Mouse (Mus musculus): ENCODE results near the gene Atp5mpl. TPM values are rescaled to one million over a fixed set of nuclear protein-coding genes. Genes with fewer than 3 reads are reported as not detected.

The Atp5mpl gene
- polyA plus RNA-seq, 1 experiment from 2014 or later = 577 TPM

DNA sequence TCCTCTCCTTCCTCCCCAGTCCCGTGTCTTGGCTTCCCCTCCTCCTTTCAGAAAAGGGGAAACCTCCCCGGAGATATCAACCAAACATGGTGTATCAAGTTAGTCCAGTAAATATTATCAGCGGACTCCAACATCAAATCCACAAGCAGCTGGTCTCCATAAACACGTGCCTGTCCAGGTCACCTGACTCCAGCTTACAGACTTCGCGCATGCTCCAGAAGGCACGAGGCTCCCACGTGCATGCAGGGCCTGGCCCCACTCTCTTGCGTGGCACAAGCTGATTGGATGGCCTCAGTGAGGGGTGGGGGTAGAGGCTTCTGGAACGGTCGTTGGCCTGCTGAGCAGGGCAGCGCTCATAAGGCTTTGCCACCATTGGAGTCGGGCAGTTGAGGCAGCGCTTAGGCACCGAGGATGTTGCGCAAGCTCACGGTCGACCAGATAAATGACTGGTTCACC, 4.5 kb upstream of the Atp5mpl start, which contains the start of gene Tdrd9:
Tdrd9 (plus strand) TSS at position 329 of the 456 bp plus-strand sequence.
- Histone ChIP-seq H3K9me3 (replicated peaks; ENCODE audit: control insufficient read depth, low read length) (no peaks in the 10 kb centered on the region), H3K27me3 (ENCODE audit: control insufficient read depth, insufficient read depth, low read length) (no peaks in the 10 kb centered on the region), H3K4me3 (ENCODE audit: low read depth, low read length) (no peak within 1 kb of the TSS), H3K9ac (replicated peaks; ENCODE audit: low read length) (no peak within 1 kb of the TSS), H3K4me1 (ENCODE audit: control insufficient read depth, insufficient read depth, low read length) (no peaks in the 10 kb centered on the region), H3K4me2 (ENCODE audit: low read depth, low read length) (no peak within 1 kb of the TSS), H3K36me3 (replicated peaks; ENCODE audit: control insufficient read depth, insufficient read depth, low read depth, low read length) (no peaks in the 10 kb centered on the region), H3K27ac (replicated peaks; ENCODE audit: low read depth, low read length) (no peak within 1 kb of the TSS)
- WGBS = 86% methylated on average over 18 of the region's 18 CpGs
- DNase-seq (ENCODE audit: low spot score) = no peak
- ATAC-seq (replicated peaks; ENCODE audit: insufficient number of reproducible peaks, low FRiP score, low TSS enrichment, low read depth) = no peak

- H3K27ac ChIP-seq (replicated peaks; ENCODE audit: low read depth, low read length) = no peak overlapping the region
- ATAC-seq (replicated peaks; ENCODE audit: insufficient number of reproducible peaks, low FRiP score, low TSS enrichment, low read depth) = no peak
- H3K4me1 ChIP-seq (ENCODE audit: control insufficient read depth, insufficient read depth, low read length) = no peaks in the 10 kb centered on the region; the same call in 1 of the 2 replicates
- no peaks in the 10 kb centered on the region for H3K27me3 ChIP-seq (ENCODE audit: control insufficient read depth, insufficient read depth, low read length)
- H3K4me2 ChIP-seq (ENCODE audit: low read depth, low read length) = no peak overlapping the region
- no peak overlapping the region for H3K4me3 ChIP-seq (ENCODE audit: low read depth, low read length)
- no peak for DNase-seq (ENCODE audit: low spot score)
- H3K36me3 ChIP-seq (replicated peaks; ENCODE audit: control insufficient read depth, insufficient read depth, low read depth, low read length) = no peaks in the 10 kb centered on the region
- no peak overlapping the region for H3K9ac ChIP-seq (replicated peaks; ENCODE audit: low read length)
- 76% methylated on average over 4 of the region's 4 CpGs for WGBS
- H3K9me3 ChIP-seq (replicated peaks; ENCODE audit: control insufficient read depth, low read length) = no peaks in the 10 kb centered on the region
These were observed 3.3 kb upstream of the Atp5mpl start for GRCm38 (mm10) chr12:111970085-111970484.

DNA sequence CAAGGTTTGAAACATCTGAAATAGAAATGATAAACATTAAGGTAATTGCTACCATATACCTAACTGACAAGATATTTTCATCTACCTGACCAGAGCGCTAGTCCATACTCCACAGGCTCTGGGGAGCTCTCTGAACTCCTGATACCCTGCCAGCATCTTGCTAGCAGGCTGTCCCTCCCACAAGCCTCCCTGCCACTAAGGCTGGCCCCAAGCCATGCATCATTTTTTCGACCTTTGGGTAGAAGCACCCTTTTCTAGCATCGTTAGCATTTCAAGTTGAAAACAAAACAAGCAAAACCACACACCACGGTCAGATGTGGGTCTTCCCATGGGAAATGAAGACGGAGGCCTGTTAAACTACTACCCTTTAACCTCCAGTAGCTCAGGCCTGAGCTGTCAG, 3.4 kb downstream of the Atp5mpl start:
- WGBS = 79% methylated on average over 5 of the region's 5 CpGs
- DNase-seq (ENCODE audit: low spot score) (no peak), ATAC-seq (replicated peaks; ENCODE audit: insufficient number of reproducible peaks, low FRiP score, low TSS enrichment, low read depth) (no peak)
- Histone ChIP-seq H3K4me2 (ENCODE audit: low read depth, low read length) (no peak overlapping the region), H3K4me1 (ENCODE audit: control insufficient read depth, insufficient read depth, low read length) (no peaks in the 10 kb centered on the region; the same call in 1 of the 2 replicates), H3K36me3 (replicated peaks; ENCODE audit: control insufficient read depth, insufficient read depth, low read depth, low read length) (peaks cover 13% of the 10 kb centered on the region), H3K27ac (replicated peaks; ENCODE audit: low read depth, low read length) (no peak overlapping the region), H3K4me3 (ENCODE audit: low read depth, low read length) (no peak overlapping the region), H3K9ac (replicated peaks; ENCODE audit: low read length) (no peak overlapping the region), H3K27me3 (ENCODE audit: control insufficient read depth, insufficient read depth, low read length) (no peaks in the 10 kb centered on the region), H3K9me3 (replicated peaks; ENCODE audit: control insufficient read depth, low read length) (no peaks in the 10 kb centered on the region)

- H3K27me3 ChIP-seq (ENCODE audit: control insufficient read depth, insufficient read depth, low read length) = no peaks in the 10 kb centered on the region
- H3K4me2 ChIP-seq (ENCODE audit: low read depth, low read length) = no peak overlapping the region
- no peak overlapping the region for H3K9ac ChIP-seq (replicated peaks; ENCODE audit: low read length)
- no peaks in the 10 kb centered on the region for H3K9me3 ChIP-seq (replicated peaks; ENCODE audit: control insufficient read depth, low read length)
- H3K4me3 ChIP-seq (ENCODE audit: low read depth, low read length) = no peak overlapping the region
- WGBS = 40% methylated on average over 9 of the region's 9 CpGs
- H3K27ac ChIP-seq (replicated peaks; ENCODE audit: low read depth, low read length) = no peak overlapping the region
- DNase-seq (ENCODE audit: low spot score) = peak; percentile 75
- peaks cover 13% of the 10 kb centered on the region for H3K36me3 ChIP-seq (replicated peaks; ENCODE audit: control insufficient read depth, insufficient read depth, low read depth, low read length)
- peak; percentile 84 for ATAC-seq (replicated peaks; ENCODE audit: insufficient number of reproducible peaks, low FRiP score, low TSS enrichment, low read depth)
- H3K4me1 ChIP-seq (ENCODE audit: control insufficient read depth, insufficient read depth, low read length) = no peaks in the 10 kb centered on the region
These were observed 8.5 kb downstream of the Atp5mpl start for GRCm38 (mm10) chr12:111958101-111958865.

- H3K9ac ChIP-seq (replicated peaks; ENCODE audit: low read length) = no peak overlapping the region
- no peaks in the 10 kb centered on the region for H3K4me1 ChIP-seq (ENCODE audit: control insufficient read depth, insufficient read depth, low read length)
- no peak overlapping the region for H3K4me3 ChIP-seq (ENCODE audit: low read depth, low read length)
- H3K9me3 ChIP-seq (replicated peaks; ENCODE audit: control insufficient read depth, low read length) = no peaks in the 10 kb centered on the region
- H3K27ac ChIP-seq (replicated peaks; ENCODE audit: low read depth, low read length) = no peak overlapping the region
- 60% methylated on average over 5 of the region's 5 CpGs for WGBS
- no peaks in the 10 kb centered on the region for H3K27me3 ChIP-seq (ENCODE audit: control insufficient read depth, insufficient read depth, low read length)
- no peak for ATAC-seq (replicated peaks; ENCODE audit: insufficient number of reproducible peaks, low FRiP score, low TSS enrichment, low read depth)
- peaks cover 13% of the 10 kb centered on the region for H3K36me3 ChIP-seq (replicated peaks; ENCODE audit: control insufficient read depth, insufficient read depth, low read depth, low read length)
- no peak for DNase-seq (ENCODE audit: low spot score)
- H3K4me2 ChIP-seq (ENCODE audit: low read depth, low read length) = no peak overlapping the region
These were observed 10.6 kb downstream of the Atp5mpl start for GRCm38 (mm10) chr12:111956173-111956572.

GRCm38 (mm10) chr12:111951701-111952100, 15.1 kb downstream of the Atp5mpl start:
- WGBS = 26% methylated on average over 5 of the region's 5 CpGs
- Histone ChIP-seq H3K4me2 (ENCODE audit: low read depth, low read length) (no peak overlapping the region), H3K27me3 (ENCODE audit: control insufficient read depth, insufficient read depth, low read length) (no peaks in the 10 kb centered on the region), H3K36me3 (replicated peaks; ENCODE audit: control insufficient read depth, insufficient read depth, low read depth, low read length) (no peaks in the 10 kb centered on the region), H3K4me1 (ENCODE audit: control insufficient read depth, insufficient read depth, low read length) (no peaks in the 10 kb centered on the region), H3K9me3 (replicated peaks; ENCODE audit: control insufficient read depth, low read length) (no peaks in the 10 kb centered on the region), H3K4me3 (ENCODE audit: low read depth, low read length) (no peak overlapping the region), H3K27ac (replicated peaks; ENCODE audit: low read depth, low read length) (no peak overlapping the region), H3K9ac (replicated peaks; ENCODE audit: low read length) (no peak overlapping the region)
- DNase-seq (ENCODE audit: low spot score) (no peak), ATAC-seq (replicated peaks; ENCODE audit: insufficient number of reproducible peaks, low FRiP score, low TSS enrichment, low read depth) (no peak)

GRCm38 (mm10) chr12:111950486-111950885, 16.3 kb downstream of the Atp5mpl start:
- Histone ChIP-seq H3K9ac (replicated peaks; ENCODE audit: low read length) (no peak overlapping the region), H3K4me1 (ENCODE audit: control insufficient read depth, insufficient read depth, low read length) (no peaks in the 10 kb centered on the region), H3K9me3 (replicated peaks; ENCODE audit: control insufficient read depth, low read length) (no peaks in the 10 kb centered on the region), H3K36me3 (replicated peaks; ENCODE audit: control insufficient read depth, insufficient read depth, low read depth, low read length) (no peaks in the 10 kb centered on the region), H3K27ac (replicated peaks; ENCODE audit: low read depth, low read length) (no peak overlapping the region), H3K27me3 (ENCODE audit: control insufficient read depth, insufficient read depth, low read length) (no peaks in the 10 kb centered on the region), H3K4me3 (ENCODE audit: low read depth, low read length) (no peak overlapping the region), H3K4me2 (ENCODE audit: low read depth, low read length) (no peak overlapping the region)
- DNase-seq (ENCODE audit: low spot score) (no peak), ATAC-seq (replicated peaks; ENCODE audit: insufficient number of reproducible peaks, low FRiP score, low TSS enrichment, low read depth) (no peak)
- WGBS = 84% methylated on average over 5 of the region's 5 CpGs

GRCm38 (mm10) chr12:111946716-111947115, 20.1 kb downstream of the Atp5mpl start:
- no peak overlapping the region for H3K27ac ChIP-seq (replicated peaks; ENCODE audit: low read depth, low read length)

More at GRCm38 (mm10) chr12:111946716-111947115, 20.1 kb downstream of the Atp5mpl start:
- DNase-seq (ENCODE audit: low spot score) (peak; percentile 55), ATAC-seq (replicated peaks; ENCODE audit: insufficient number of reproducible peaks, low FRiP score, low TSS enrichment, low read depth) (no peak)
- no peak overlapping the region for H3K4me3 ChIP-seq (ENCODE audit: low read depth, low read length)
- H3K9ac ChIP-seq (replicated peaks; ENCODE audit: low read length) = no peak overlapping the region
- no peaks in the 10 kb centered on the region for H3K9me3 ChIP-seq (replicated peaks; ENCODE audit: control insufficient read depth, low read length)
- no peaks in the 10 kb centered on the region for H3K36me3 ChIP-seq (replicated peaks; ENCODE audit: control insufficient read depth, insufficient read depth, low read depth, low read length)
- WGBS = 37% methylated on average over 2 of the region's 2 CpGs
- H3K4me2 ChIP-seq (ENCODE audit: low read depth, low read length) = no peak overlapping the region
- peaks cover 2% of the 10 kb centered on the region for H3K4me1 ChIP-seq (ENCODE audit: control insufficient read depth, insufficient read depth, low read length)
- no peaks in the 10 kb centered on the region for H3K27me3 ChIP-seq (ENCODE audit: control insufficient read depth, insufficient read depth, low read length)

Measured in embryonic facial prominence, embryonic 11.5 days (tissue).